Comparison of ENCODE assay signal across 8 mouse cellular contexts in genomic region chr10:19518763-19519162, GRCm38 (mm10).
A peak's percentile ranks its signal among the peaks of the same experiment; 100 is the strongest.
DNase-seq lines count a peak whose midpoint lies in the region; ATAC-seq and TF ChIP-seq lines count a peak whose summit lies in the region.
"Had no signal": no experiment of that assay in that cellular context is flagged by ENCODE, and none has a peak within 500 bp of the region (broad histone marks: within the 10 kb centered on the region; RNA-seq: fewer than 3 reads in every experiment).

No protein-coding gene starts in this region.

- no peak overlapping the region for H3K9ac ChIP-seq in intestine, postnatal 0 days (ENCODE audit: low read depth, low read length)
- H3K9ac ChIP-seq in intestine, embryonic 16.5 days (ENCODE audit: low read depth, low read length): no peak overlapping the region
- H3K9ac ChIP-seq in CH12.LX (ENCODE audit: insufficient read depth, low read depth): no peak overlapping the region
- H3K9ac ChIP-seq: midbrain, embryonic 12.5 days had no signal

- in situ Hi-C loops in CH12.LX (cut with MboI; ENCODE audit: low pct_ligation_motif_present, low pct_unique_long_range_greater_than_20kb, low sequenced_read_pairs): no loop called here

- DNase-seq in 3T3-L1 (ENCODE audit: low read depth, low spot score): peak; percentile 70
- peak; percentile 56 for DNase-seq in CH12.LX (ENCODE audit: extremely low read depth)
- peak; percentile 78 for DNase-seq in embryo, embryonic 10.5 days (ENCODE audit: low spot score)
- DNase-seq in spleen, adult 18-20 months: no peak
- no peak for DNase-seq in urinary bladder, postnatal 25 days (ENCODE audit: low spot score)

- no peaks in the 10 kb centered on the region for H3K4me1 ChIP-seq in intestine, postnatal 0 days (replicated peaks; ENCODE audit: control insufficient read depth, insufficient read depth, low read length)
- no peaks in the 10 kb centered on the region for H3K4me1 ChIP-seq in intestine, embryonic 16.5 days (ENCODE audit: control insufficient read depth, insufficient read depth, low read length)
- H3K4me1 ChIP-seq in CH12.LX (ENCODE audit: control insufficient read depth in 1 of 2, insufficient read depth in 2 of 2): no peaks in the 10 kb centered on the region
- H3K4me1 ChIP-seq: midbrain, embryonic 12.5 days had no signal

- no peaks in the 10 kb centered on the region for H3K27me3 ChIP-seq in intestine, postnatal 0 days (replicated peaks; ENCODE audit: control insufficient read depth, insufficient read depth, low read length)
- no peaks in the 10 kb centered on the region for H3K27me3 ChIP-seq in intestine, embryonic 16.5 days (replicated peaks; ENCODE audit: control insufficient read depth, insufficient read depth, low read length)
- no peaks in the 10 kb centered on the region for H3K27me3 ChIP-seq in CH12.LX (replicated peaks)
- H3K27me3 ChIP-seq: midbrain, embryonic 12.5 days had no signal

- dilution Hi-C loops in CH12.LX (cut with MboI; ENCODE audit: extremely low pct_ligation_motif_present, extremely low pct_unique_long_range_greater_than_20kb, low sequenced_read_pairs): no loop called here

- no peak overlapping the region for H3K4me3 ChIP-seq in intestine, postnatal 0 days (ENCODE audit: low read depth, low read length)
- H3K4me3 ChIP-seq in intestine, embryonic 16.5 days (ENCODE audit: low read length): no peak overlapping the region
- no peak overlapping the region for H3K4me3 ChIP-seq in CH12.LX (replicated peaks in 1 of 3; ENCODE audit: low read depth in 2 of 3, low read length in 2 of 3, poor library complexity in 1 of 3)
- H3K4me3 ChIP-seq: midbrain, embryonic 12.5 days had no signal

- no peaks in the 10 kb centered on the region for H3K36me3 ChIP-seq in intestine, postnatal 0 days (ENCODE audit: control insufficient read depth, insufficient read depth)
- no peaks in the 10 kb centered on the region for H3K36me3 ChIP-seq in intestine, embryonic 16.5 days (ENCODE audit: control insufficient read depth, insufficient read depth, low read length)
- no peaks in the 10 kb centered on the region for H3K36me3 ChIP-seq in CH12.LX (replicated peaks in 1 of 2; ENCODE audit: control insufficient read depth in 1 of 2, insufficient read depth in 1 of 2, low read length in 1 of 2)
- H3K36me3 ChIP-seq: midbrain, embryonic 12.5 days had no signal

- TF ChIP-seq RAD21 in CH12.LX (IDR thresholded peaks at IDR 0.05; ENCODE audit: low read depth, low read length): peak; percentile 100

- 12% methylated on average over 6 of the region's 6 CpGs for WGBS in intestine, postnatal 0 days
- 15% methylated on average over 6 of the region's 6 CpGs for WGBS in intestine, embryonic 16.5 days

- H3K79me2 ChIP-seq in CH12.LX (replicated peaks; ENCODE audit: control insufficient read depth, extremely low read depth, insufficient read depth, poor library complexity, severe bottlenecking): no peaks in the 10 kb centered on the region

- no peaks in the 10 kb centered on the region for H3K9me3 ChIP-seq in intestine, postnatal 0 days (ENCODE audit: control insufficient read depth)
- H3K9me3 ChIP-seq in intestine, embryonic 16.5 days (ENCODE audit: control insufficient read depth, low read length): no peaks in the 10 kb centered on the region
- peaks cover 2% of the 10 kb centered on the region for H3K9me3 ChIP-seq in CH12.LX (replicated peaks; ENCODE audit: low read length)
- H3K9me3 ChIP-seq: midbrain, embryonic 12.5 days had no signal

- TF ChIP-seq CTCF in intestine, postnatal 0 days (IDR thresholded peaks at IDR 0.05; ENCODE audit: low read depth): peak; percentile 87
- TF ChIP-seq CTCF in CH12.LX (conservative IDR thresholded peaks at IDR 0.05 in 1 of 2, IDR thresholded peaks at IDR 0.05 in 1 of 2; ENCODE audit: low read depth in 2 of 2, low read length in 2 of 2): peak; percentile 48 to 93; a peak in 3 of 4 replicates

- no peak for TF ChIP-seq POLR2A in CH12.LX (IDR thresholded peaks at IDR 0.05; ENCODE audit: low read depth, low read length)

- no peak for ATAC-seq in intestine, postnatal 0 days
- no peak for ATAC-seq in intestine, embryonic 16.5 days

- H3K4me2 ChIP-seq in intestine, postnatal 0 days (replicated peaks; ENCODE audit: low read depth): no peak overlapping the region
- H3K4me2 ChIP-seq in intestine, embryonic 16.5 days (ENCODE audit: low read depth, low read length): no peak overlapping the region
- H3K4me2 ChIP-seq in CH12.LX (ENCODE audit: insufficient read depth, low read depth, poor library complexity, severe bottlenecking): no peak overlapping the region
- H3K4me2 ChIP-seq: midbrain, embryonic 12.5 days had no signal

- no peak overlapping the region for H3K27ac ChIP-seq in intestine, postnatal 0 days (ENCODE audit: low read depth, low read length)
- no peak overlapping the region for H3K27ac ChIP-seq in intestine, embryonic 16.5 days (ENCODE audit: low read length)
- H3K27ac ChIP-seq in CH12.LX (ENCODE audit: insufficient read depth, low read depth): no peak overlapping the region
- H3K27ac ChIP-seq: midbrain, embryonic 12.5 days had no signal

- no peak for TF ChIP-seq EP300 in CH12.LX (IDR thresholded peaks at IDR 0.05; ENCODE audit: low read length)

TF ChIP-seq in CH12.LX, 34 proteins besides CTCF, POLR2A, EP300 and RAD21:
- TF ChIP-seq TBP (conservative IDR thresholded peaks at IDR 0.05; ENCODE audit: low read depth, low read length): no peak
- TF ChIP-seq ZC3H11A (IDR thresholded peaks at IDR 0.05; ENCODE audit: low read depth, low read length): peak; percentile 95
- TF ChIP-seq USF2 (conservative IDR thresholded peaks at IDR 0.05; ENCODE audit: low read depth, low read length): no peak
- TF ChIP-seq SMC3 (IDR thresholded peaks at IDR 0.05; ENCODE audit: low read depth, low read length): peak; percentile 99
TF ChIP-seq in CH12.LX: peak in this region for 2.

Comparison
In these comparisons a context has a peak if more than half of its experiments do, and no peak if none do; other contexts are left out.
1. DNase-seq: peak in 3T3-L1 (single experiment), CH12.LX (single experiment) and embryo, embryonic 10.5 days (single experiment); none in spleen, adult 18-20 months (0 of 2) and urinary bladder, postnatal 25 days (single experiment).